Mouse (Mus musculus): ENCODE measurements at regions not wholly inside any gene's neighbourhood (a gene's known extent, or its start where the extent isn't known, plus 50 kb on each side); places are given as distances from the start of the nearest gene placed in this dataset.

DNA sequence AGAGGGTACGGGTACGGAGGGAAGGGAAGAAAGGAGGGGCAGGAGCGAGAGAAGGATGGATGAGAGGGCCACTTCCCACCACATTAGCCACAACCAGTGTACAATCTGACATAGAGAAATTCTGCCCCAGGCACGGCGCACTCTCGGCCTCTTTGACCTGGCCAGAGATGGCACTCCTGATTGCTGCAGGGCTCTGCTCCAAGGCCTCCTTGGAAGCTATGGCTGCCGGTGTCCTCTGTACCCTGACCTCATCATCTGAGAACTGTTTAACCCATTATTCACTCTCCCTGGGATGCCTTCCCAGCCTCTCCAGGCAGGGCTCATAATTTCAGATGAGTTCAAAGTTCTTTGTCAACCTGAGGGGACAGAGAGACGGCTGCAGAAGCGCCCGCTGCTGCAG lies 78.3 kb downstream of the 1700001O22Rik start:
- no peak for DNase-seq (ENCODE audit: low read depth, low spot score)
- no peak for ATAC-seq
- ChIA-PET POLR2A (no interaction called here), CTCF (no interaction called here)
- in situ Hi-C loops (cut with MboI; ENCODE audit: low pct_unique_long_range_greater_than_20kb), result no loop called here
- H3K27me3 ChIP-seq, result no peaks in the 10 kb centered on the region
- no peak for TF ChIP-seq CTCF (IDR thresholded peaks at IDR 0.05)

DNA sequence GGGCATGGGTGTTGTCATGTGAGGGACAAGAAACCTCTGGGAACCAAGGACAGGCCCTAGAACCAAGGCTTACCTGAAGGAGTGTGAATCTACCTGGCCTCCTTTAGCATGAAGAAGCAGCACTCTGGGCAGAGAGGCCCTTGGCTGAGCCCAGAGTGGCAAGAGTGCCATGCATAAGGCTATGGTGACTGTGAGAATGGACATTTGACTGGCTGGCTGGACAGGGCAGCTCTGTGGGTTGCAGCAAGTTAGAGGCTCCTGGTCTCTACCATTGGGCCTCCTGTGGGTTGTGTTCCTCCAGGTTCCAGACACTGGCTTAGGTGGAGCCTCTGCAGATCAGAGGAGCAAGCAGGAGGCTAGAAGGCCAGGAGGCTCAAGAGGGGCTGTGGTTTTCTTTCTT lies 78.9 kb downstream of the 1700001O22Rik start:
- CTCF ChIA-PET, result no interaction called here
- no peaks in the 10 kb centered on the region for H3K27me3 ChIP-seq
- DNase-seq (ENCODE audit: low read depth, low spot score) (no peak), ATAC-seq (no peak)
- POLR2A ChIA-PET, result interaction anchor here (4.8 kb wide), 1 partner anchor 19 kb away, joined by 48 read pairs; no protein-coding TSS in a partner anchor
- no peak for TF ChIP-seq CTCF (IDR thresholded peaks at IDR 0.05)
- in situ Hi-C loops (cut with MboI; ENCODE audit: low pct_unique_long_range_greater_than_20kb), result loop anchor here (5.0 kb wide), 1 partner anchor 33 kb away; no protein-coding TSS in a partner anchor

DNA sequence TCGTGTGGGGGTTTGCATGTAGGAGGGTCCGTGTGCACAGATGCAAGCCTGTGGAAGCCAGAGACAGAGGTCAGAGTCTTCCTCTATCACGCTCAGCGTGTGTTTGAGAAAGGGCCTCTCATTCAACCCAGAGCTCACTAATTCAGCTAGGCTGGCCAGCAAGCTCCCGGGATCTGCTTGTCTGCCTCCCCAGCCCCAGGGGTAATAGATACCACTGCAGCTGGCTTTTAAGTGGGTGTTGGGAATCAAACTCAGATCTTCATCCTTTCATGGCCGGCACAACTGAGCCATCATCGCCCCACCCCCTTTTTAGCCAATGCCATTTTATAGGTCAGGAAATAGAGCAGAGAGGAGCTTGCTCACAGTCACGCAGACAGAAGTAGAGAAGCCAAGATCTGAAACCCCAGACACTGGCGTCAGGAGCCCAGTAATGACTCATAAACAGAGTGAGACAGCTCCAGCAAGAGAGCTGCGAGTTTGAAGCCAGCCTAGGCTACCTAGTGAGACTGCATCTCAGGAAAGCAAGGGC lies 80.3 kb downstream of the 1700001O22Rik start:
- TF ChIP-seq CTCF (IDR thresholded peaks at IDR 0.05), result no peak
- ChIA-PET CTCF (interaction anchor here (1.1 to 1.3 kb wide), 2 partner anchors 21 to 31 kb away, joined by 3 to 5 read pairs; no protein-coding TSS in a partner anchor), POLR2A (interaction anchor here (0.6 to 8.0 kb wide), 6 partner anchors 14 to 254 kb away, joined by 3 to 77 read pairs (median 28); no protein-coding TSS in a partner anchor)
- in situ Hi-C loops (cut with MboI; ENCODE audit: low pct_unique_long_range_greater_than_20kb), result loop anchor here (5.0 kb wide), 1 partner anchor 34 kb away; no protein-coding TSS in a partner anchor
- DNase-seq (ENCODE audit: low read depth, low spot score) (no peak), ATAC-seq (no peak)
- H3K27me3 ChIP-seq, result no peaks in the 10 kb centered on the region

DNA sequence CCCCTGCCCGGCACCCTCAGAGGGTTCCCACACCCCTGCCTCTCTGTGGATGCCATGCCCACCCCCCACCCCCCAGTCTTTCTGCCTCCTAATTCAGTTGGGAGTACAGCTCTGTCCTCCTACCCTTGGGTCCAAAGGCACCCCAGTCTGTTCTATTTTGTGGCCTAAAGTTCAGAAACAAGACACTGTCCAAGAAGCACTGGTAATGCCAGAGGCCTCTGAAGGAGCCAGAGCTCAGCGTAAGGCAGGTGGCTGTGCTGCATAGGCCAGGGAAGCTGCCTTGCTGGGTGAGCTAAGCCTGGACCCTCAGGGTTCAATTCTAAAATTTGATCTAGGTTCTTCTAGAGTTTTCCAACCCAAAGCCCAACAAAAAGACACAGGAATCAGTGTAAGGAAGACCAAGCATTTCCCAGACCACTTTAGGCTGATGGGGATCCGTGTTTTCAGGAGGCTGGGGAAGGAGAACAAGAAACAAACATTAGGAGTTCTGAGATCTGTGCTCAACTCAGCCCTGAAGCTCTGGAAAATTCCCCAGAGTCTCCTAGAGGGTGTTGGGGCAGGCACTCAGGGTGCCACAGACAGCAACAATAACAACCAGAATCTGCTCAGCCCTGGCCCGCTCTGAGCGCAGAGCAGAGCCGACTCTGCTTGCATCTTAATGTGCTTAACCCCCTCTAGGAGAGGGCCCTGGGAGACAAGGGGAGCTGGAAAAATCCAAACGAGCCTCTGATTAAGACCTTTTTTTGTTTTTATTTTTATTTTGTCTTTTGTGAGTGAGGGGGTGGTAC lies 81.0 kb downstream of the 1700001O22Rik start:
- no peak for TF ChIP-seq CTCF (IDR thresholded peaks at IDR 0.05)
- no peak for DNase-seq (ENCODE audit: low read depth, low spot score)

DNA sequence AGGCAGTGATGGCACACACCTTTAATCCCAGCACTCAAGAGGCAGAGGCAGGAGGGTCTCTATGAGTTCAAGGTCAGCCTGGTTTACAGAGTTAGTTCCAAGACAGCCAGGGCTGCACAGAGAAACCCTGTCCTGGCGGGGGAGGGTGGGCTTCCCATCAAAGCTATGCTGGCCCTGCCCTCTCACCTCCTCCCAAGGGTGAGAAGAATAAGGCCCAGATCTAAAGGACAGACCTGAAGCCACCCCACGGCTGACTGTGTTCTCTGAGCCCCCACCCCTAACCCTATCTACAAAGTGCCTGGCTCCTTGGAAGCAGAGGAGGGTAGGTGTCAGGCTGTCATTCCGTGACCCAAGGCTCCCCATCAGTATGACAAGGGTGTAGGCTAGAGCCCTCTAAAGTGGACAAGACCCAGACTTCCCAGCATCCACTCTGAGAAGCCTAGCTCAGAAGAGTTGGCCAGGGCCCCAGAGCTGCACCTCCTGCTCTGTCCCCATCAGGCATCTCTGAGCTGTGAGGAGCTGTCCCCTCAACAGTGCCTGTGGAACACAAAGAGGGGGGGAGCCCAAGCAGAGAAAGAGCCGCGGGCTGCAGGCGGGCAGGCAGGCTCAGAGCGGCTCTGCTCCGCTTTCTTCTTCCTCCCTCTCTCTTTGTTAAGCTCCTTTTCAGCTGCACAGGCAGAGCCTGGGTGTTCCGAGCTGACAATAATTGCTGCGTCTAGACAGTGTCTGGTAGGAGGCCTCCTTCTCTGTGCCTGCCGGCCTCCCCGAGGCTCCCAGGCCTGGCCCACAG lies 81.8 kb downstream of the 1700001O22Rik start:
- in situ Hi-C loops (cut with MboI; ENCODE audit: low pct_unique_long_range_greater_than_20kb), result loop anchor here (5.0 kb wide), 1 partner anchor 36 kb away; no protein-coding TSS in a partner anchor
- ChIA-PET POLR2A (interaction anchor here (1.0 to 8.0 kb wide), 7 partner anchors 13 to 281 kb away, joined by 3 to 77 read pairs (median 10); partner anchors contain the start of gene Ier5l), CTCF (interaction anchor here (1.3 to 2.5 kb wide), 2 partner anchors 23 to 37 kb away, joined by 5 to 7 read pairs; no protein-coding TSS in a partner anchor)
- DNase-seq (ENCODE audit: low read depth, low spot score), result no peak
- TF ChIP-seq CTCF (IDR thresholded peaks at IDR 0.05), result no peak
- H3K27me3 ChIP-seq, result no peaks in the 10 kb centered on the region
- ATAC-seq, result no peak

More for the DNA sequence above, 81.0 kb downstream of the 1700001O22Rik start:
- ATAC-seq, result no peak
- ChIA-PET CTCF (interaction anchor here (1.1 to 2.5 kb wide), 3 partner anchors 22 to 36 kb away, joined by 3 to 7 read pairs (median 5); no protein-coding TSS in a partner anchor), POLR2A (interaction anchor here (0.6 to 8.0 kb wide), 8 partner anchors 13 to 282 kb away, joined by 3 to 77 read pairs (median 8); no protein-coding TSS in a partner anchor)
- in situ Hi-C loops (cut with MboI; ENCODE audit: low pct_unique_long_range_greater_than_20kb), result loop anchor here (5.0 kb wide), 1 partner anchor 35 kb away; no protein-coding TSS in a partner anchor
- H3K27me3 ChIP-seq, result no peaks in the 10 kb centered on the region

DNA sequence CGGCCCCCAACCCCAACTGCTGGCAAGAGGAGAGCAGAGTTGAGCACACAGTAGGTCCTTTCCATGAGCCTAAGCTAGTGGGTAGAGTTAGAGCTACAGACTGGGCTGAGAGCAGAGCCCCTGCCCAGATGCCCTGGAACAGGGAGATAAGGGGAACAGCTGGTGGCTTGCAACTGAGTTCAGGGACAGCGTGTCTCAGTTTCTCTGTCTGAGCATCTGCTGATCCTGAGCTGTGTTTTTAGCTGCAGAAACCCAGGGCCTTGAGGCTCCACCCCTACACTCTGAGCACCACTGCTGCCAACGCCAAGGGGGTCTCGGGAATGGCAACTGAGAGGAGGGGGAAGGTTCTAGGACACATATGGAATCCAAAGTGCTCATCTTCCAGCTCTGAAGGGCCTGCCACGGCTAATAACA lies 82.4 kb downstream of the 1700001O22Rik start:
- no peak for DNase-seq (ENCODE audit: low read depth, low spot score)
- POLR2A ChIA-PET, result interaction anchor here (0.7 to 8.0 kb wide), 10 partner anchors 12 to 280 kb away, joined by 3 to 77 read pairs (median 8); partner anchors contain the start of gene Ier5l
- no peaks in the 10 kb centered on the region for H3K27me3 ChIP-seq
- in situ Hi-C loops (cut with MboI; ENCODE audit: low pct_unique_long_range_greater_than_20kb), result loop anchor here (5.0 kb wide), 1 partner anchor 36 kb away; no protein-coding TSS in a partner anchor
- TF ChIP-seq CTCF (IDR thresholded peaks at IDR 0.05), result no peak
- CTCF ChIA-PET, result interaction anchor here (1.5 to 2.5 kb wide), 2 partner anchors 38 to 69 kb away, joined by 3 to 7 read pairs; no protein-coding TSS in a partner anchor
- ATAC-seq, result no peak

DNA sequence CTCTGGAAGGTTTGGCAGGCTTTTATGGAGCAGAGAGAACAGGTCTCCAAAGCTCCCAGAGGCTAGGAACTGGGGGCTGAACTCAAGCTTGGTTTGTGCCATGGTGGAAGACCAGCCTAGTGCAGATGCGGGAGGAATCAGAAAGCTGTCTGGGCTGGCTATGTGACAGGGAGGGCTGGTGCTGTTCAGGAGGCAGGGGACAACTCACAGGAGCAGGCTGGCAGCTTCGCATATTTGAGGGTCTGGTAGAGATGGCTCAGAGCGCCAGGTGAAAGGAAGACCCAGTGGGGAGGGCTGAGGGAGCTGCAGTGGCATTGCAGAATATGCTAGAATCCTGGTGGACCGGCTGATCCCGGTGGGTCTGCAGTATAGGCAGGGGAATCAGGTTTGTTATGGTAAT lies 83.2 kb downstream of the 1700001O22Rik start:
- TF ChIP-seq CTCF (IDR thresholded peaks at IDR 0.05), result no peak
- POLR2A ChIA-PET, result interaction anchor here (0.6 to 8.0 kb wide), 15 partner anchors 11 to 279 kb away, joined by 3 to 77 read pairs (median 5); partner anchors contain the start of gene Ier5l
- H3K27me3 ChIP-seq, result no peaks in the 10 kb centered on the region
- ATAC-seq (no peak), DNase-seq (ENCODE audit: low read depth, low spot score) (no peak)
- in situ Hi-C loops (cut with MboI; ENCODE audit: low pct_unique_long_range_greater_than_20kb), result loop anchor here (5.0 kb wide), 1 partner anchor 37 kb away; no protein-coding TSS in a partner anchor
- CTCF ChIA-PET, result interaction anchor here (1.5 to 2.5 kb wide), 2 partner anchors 39 to 70 kb away, joined by 3 to 7 read pairs; no protein-coding TSS in a partner anchor

DNA sequence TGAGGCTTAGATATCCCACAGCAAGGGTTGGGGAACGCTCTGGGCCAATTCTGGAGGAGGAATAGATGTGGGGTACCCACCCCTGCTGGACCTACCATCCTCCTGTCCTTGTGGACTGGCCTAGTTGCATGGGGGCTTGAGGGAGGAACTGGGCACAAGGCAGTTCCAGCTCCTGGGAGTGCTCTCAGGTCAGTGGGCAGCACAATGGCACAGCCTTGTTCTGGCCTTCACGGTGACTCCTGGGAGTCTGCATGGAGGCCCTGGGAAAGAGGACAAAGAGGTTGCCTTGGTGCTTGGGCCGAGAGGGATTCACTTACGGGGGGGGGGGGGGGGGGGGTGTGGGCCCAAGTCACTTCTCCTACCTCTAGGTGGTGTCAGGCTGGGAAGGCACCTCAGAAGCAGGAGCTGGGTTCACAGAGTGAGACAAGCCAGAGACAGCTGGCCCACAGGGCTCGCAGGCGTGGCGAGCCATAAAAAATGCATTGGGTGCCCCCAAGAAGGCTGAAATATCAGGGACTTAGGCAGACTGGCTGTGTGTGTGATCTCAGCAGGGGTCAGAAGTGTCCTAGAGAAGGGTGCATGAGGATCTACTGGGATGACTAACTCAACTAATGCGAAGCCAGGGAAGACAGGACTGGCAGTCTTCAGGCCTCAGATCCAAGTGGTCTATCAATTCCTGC lies 83.7 kb downstream of the 1700001O22Rik start:
- no peaks in the 10 kb centered on the region for H3K27me3 ChIP-seq
- DNase-seq (ENCODE audit: low read depth, low spot score) (no peak), ATAC-seq (no peak)
- no peak for TF ChIP-seq CTCF (IDR thresholded peaks at IDR 0.05)
- POLR2A ChIA-PET, result interaction anchor here (0.8 to 8.0 kb wide), 17 partner anchors 11 to 279 kb away, joined by 3 to 77 read pairs (median 5); partner anchors contain the start of gene Ier5l
- in situ Hi-C loops (cut with MboI; ENCODE audit: low pct_unique_long_range_greater_than_20kb), result loop anchor here (5.0 to 10.0 kb wide), 6 partner anchors 38 to 282 kb away; partner anchors contain the start of gene Ier5l
- CTCF ChIA-PET, result interaction anchor here (0.9 to 2.6 kb wide), 5 partner anchors 12 to 75 kb away, joined by 3 to 7 read pairs (median 3); no protein-coding TSS in a partner anchor

Data from Patski (cell line).